Mouse (Mus musculus) midbrain, embryonic 15.5 days (tissue): ENCODE measurements around the gene Zfp683. TPM values are rescaled to one million over a fixed set of nuclear protein-coding genes. Genes with fewer than 3 reads are reported as not detected.

Source experiments
- ATAC-seq: fragments of 200-750 bp; cut with Nextera tagmentation; replicated peaks from 2 replicates; pipeline ENCODE4 v1.8.0; 2017; ENCODE audit warnings: moderate TSS enrichment
- H3K27ac ChIP-seq: fragments of 300-500 bp; sonication (generic); 2 replicates; pipeline ENCODE4 v1.5.1; 2015; ENCODE audit warnings: mild to moderate bottlenecking, inconsistent platforms
- H3K27me3 ChIP-seq: fragments of 300-500 bp; sonication (generic); replicated peaks from 2 replicates; pipeline ENCODE4 v1.6.1; 2015; ENCODE audit warnings: inconsistent platforms
- H3K36me3 ChIP-seq: fragments of 300-500 bp; sonication (generic); replicated peaks from 2 replicates; pipeline ENCODE4 v1.6.1; 2015; ENCODE audit warnings: inconsistent platforms
- H3K4me1 ChIP-seq: fragments of 300-500 bp; sonication (generic); 2 replicates; pipeline ENCODE4 v1.6.1; 2015; ENCODE audit warnings: inconsistent platforms
- H3K4me2 ChIP-seq: fragments of 300-500 bp; sonication (generic); 2 replicates; pipeline ENCODE4 v1.6.1; 2015; ENCODE audit warnings: inconsistent platforms, mild to moderate bottlenecking, moderate library complexity
- H3K4me3 ChIP-seq: fragments of 300-500 bp; sonication (generic); 2 replicates; pipeline ENCODE4 v1.5.1; 2015; ENCODE audit warnings: mild to moderate bottlenecking, inconsistent platforms
- H3K9ac ChIP-seq: fragments of 300-500 bp; sonication (generic); 2 replicates; pipeline ENCODE4 v1.6.1; 2015; ENCODE audit warnings: mild to moderate bottlenecking, inconsistent platforms
- H3K9me3 ChIP-seq: fragments of 300-500 bp; sonication (generic); 2 replicates; pipeline ENCODE4 v1.6.1; 2016; ENCODE audit warnings: inconsistent platforms
- WGBS: fragments of 180-500 bp; shearing (Covaris S2); methylation state at CpG from one replicate; pipeline ENCODE4 v1.1.7; 2015; ENCODE audit warnings: mixed read lengths; 5-methylcytosine and 5-hydroxymethylcytosine counted together
- polyA plus RNA-seq: library from polyadenylated mRNA; unstranded; fragments of >200 nt; fragmentation: Nextera tagmentation; extraction: Ambion mirVana; gene quantifications from 2 replicates; pipeline ENCODE4 v1.2.1, GENCODE M21; 2015

The Zfp683 gene
- polyA plus RNA-seq, 1 experiment from 2014 or later = not detected

GRCm38 (mm10) chr4:134060135-134060865 lies 6.7 kb downstream of the Zfp683 start, which contains the start of gene Crybg2:
TSS of gene Crybg2 (plus strand) at chr4:134060815.
- no peaks in the 10 kb centered on the region for H3K27me3 ChIP-seq
- no peak within 1 kb of the TSS for H3K4me2 ChIP-seq
- no peak within 1 kb of the TSS for H3K27ac ChIP-seq
- H3K9ac ChIP-seq = no peak within 1 kb of the TSS
- H3K9me3 ChIP-seq = no peaks in the 10 kb centered on the region
- H3K4me3 ChIP-seq = no peak within 1 kb of the TSS
- WGBS = 51% methylated on average over 28 of the region's 28 CpGs
- no peak for ATAC-seq
- no peaks in the 10 kb centered on the region for H3K36me3 ChIP-seq
- no peaks in the 10 kb centered on the region for H3K4me1 ChIP-seq

DNA sequence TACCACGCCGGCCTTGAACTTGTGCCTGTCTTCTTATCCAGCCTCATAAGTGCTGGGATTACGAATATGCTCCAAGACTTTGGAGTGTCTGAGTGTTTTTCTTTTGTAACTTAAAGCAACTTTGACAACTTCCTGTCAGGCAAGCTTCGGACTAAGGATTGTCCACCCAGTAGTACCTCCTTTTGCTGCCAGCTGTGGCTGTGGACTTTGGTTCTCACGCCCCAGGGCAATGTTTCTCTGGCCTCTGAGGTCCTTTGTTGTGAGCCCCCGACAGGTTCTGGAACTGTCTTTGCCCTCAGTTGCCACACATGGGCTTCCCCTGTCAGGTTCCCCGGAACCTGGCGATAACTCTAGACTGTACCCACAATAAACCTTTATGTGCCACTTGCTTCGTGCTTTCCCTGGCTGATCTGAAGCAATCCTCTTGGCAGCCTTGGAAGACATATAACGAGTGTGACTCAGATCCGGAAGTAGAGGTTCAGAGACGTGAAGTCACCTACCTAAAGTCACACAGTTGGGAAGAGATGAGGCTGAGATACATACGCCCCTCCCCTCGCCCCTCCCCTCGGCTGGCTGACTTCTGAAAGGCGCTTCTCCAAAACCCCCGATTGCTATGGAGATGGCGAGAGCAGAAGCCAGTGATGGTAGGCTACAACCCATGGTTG lies 7.7 kb downstream of the Zfp683 start:
- no peaks in the 10 kb centered on the region for H3K9me3 ChIP-seq
- H3K36me3 ChIP-seq = no peaks in the 10 kb centered on the region
- 63% methylated on average over 18 of the region's 18 CpGs for WGBS
- H3K9ac ChIP-seq = no peak overlapping the region
- no peaks in the 10 kb centered on the region for H3K27me3 ChIP-seq
- H3K4me3 ChIP-seq = no peak overlapping the region
- no peak overlapping the region for H3K4me2 ChIP-seq
- H3K27ac ChIP-seq = no peak overlapping the region
- no peaks in the 10 kb centered on the region for H3K4me1 ChIP-seq
- ATAC-seq = no peak

DNA sequence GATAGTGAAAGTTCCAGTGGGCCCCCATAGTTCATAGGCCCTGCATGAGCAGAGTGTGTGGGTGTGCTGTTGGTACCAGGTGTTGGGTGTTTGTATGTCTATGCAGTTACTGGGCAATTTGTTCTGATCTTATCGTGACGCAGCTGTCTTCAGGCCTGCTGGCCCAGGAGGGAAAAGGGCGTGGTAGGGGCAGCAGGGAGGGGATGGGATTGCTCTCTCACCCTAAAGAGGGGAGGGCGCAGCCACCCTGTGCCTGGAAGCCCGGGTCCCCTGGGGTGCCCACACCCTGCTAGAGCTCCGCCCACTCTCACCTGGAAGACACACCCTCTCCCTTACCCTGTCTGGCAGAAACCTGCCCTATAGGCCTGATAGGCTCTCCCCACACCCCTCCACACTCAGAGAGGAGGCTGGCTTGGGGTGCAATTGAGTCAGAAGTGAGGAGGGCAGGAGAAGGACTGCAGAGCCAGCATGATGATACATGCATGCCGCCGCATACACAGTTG lies 8.4 kb downstream of the Zfp683 start:
- 62% methylated on average over 8 of the region's 8 CpGs for WGBS
- H3K36me3 ChIP-seq = no peaks in the 10 kb centered on the region
- H3K9ac ChIP-seq = no peak overlapping the region
- no peak overlapping the region for H3K4me2 ChIP-seq
- no peaks in the 10 kb centered on the region for H3K27me3 ChIP-seq
- H3K4me3 ChIP-seq = no peak overlapping the region
- H3K27ac ChIP-seq = no peak overlapping the region
- no peak for ATAC-seq
- H3K9me3 ChIP-seq = no peaks in the 10 kb centered on the region
- H3K4me1 ChIP-seq = no peaks in the 10 kb centered on the region

- no peak overlapping the region for H3K9ac ChIP-seq
- H3K36me3 ChIP-seq = no peaks in the 10 kb centered on the region
- no peak overlapping the region for H3K4me3 ChIP-seq
- 53% methylated on average over 8 of the region's 8 CpGs for WGBS
- H3K27me3 ChIP-seq = no peaks in the 10 kb centered on the region
- H3K9me3 ChIP-seq = no peaks in the 10 kb centered on the region
- H3K27ac ChIP-seq = no peak overlapping the region
- no peak overlapping the region for H3K4me2 ChIP-seq
- ATAC-seq = no peak
- no peaks in the 10 kb centered on the region for H3K4me1 ChIP-seq
Measured at GRCm38 (mm10) chr4:134062561-134062960, 8.9 kb downstream of the Zfp683 start.

DNA sequence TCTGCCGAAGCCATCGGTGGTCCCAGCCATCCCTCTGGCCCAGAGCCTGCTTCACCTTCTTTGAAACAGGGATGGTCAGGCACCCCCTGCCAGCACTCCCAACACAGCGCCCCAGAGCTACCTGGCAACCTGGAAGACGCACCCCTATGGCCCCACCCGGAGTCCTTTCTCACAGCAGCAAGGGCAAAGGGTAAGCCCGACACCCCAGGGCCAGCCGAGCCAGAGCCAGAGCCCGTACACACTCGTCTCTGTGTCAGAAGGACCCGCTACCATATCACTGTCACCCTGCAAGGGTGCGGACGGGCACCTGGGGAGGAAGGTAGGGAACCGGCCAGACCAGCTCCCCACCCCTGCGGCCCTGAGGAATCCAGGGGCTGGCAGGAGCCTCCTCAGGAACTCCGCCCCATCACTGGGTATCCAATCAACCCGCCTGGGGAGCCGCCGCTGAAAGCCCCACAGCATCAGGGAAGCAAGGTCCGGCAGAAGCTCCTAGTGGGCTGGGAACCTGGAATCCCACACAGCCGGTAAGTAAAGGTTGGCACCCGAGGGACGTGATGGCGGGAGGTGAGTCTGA lies 11.9 kb downstream of the Zfp683 start:
- Histone ChIP-seq H3K4me3 (no peak overlapping the region), H3K36me3 (no peaks in the 10 kb centered on the region), H3K27ac (no peak overlapping the region), H3K27me3 (no peaks in the 10 kb centered on the region), H3K9ac (no peak overlapping the region), H3K4me1 (no peaks in the 10 kb centered on the region), H3K4me2 (no peak overlapping the region), H3K9me3 (no peaks in the 10 kb centered on the region)
- WGBS = 20% methylated on average over 23 of the region's 23 CpGs
- no peak for ATAC-seq

DNA sequence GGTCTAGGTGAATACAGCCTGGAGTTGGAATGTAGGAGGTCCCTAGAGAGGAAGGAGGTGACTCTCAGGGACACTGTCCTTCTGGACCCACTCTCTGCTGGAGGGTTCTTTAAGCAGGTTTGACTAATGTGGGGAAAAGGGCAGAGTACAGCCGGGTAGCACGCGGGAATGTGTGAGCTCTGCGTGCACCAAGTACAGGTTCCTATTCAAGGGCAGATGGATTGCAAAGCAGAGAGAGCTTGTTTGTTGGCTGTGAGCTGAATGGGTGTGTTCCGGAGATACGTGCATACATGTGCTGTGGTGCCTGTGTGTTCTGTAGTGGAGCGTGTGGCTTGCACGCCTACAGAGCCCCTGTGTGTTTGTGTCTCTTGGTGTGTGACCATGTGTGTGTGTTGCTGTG lies 13.7 kb downstream of the Zfp683 start:
- Histone ChIP-seq H3K36me3 (no peaks in the 10 kb centered on the region), H3K27me3 (no peaks in the 10 kb centered on the region), H3K9ac (no peak overlapping the region), H3K4me3 (no peak overlapping the region), H3K4me2 (no peak overlapping the region), H3K4me1 (no peaks in the 10 kb centered on the region), H3K27ac (no peak overlapping the region), H3K9me3 (no peaks in the 10 kb centered on the region)
- 95% methylated on average over 8 of the region's 8 CpGs for WGBS
- ATAC-seq = no peak

DNA sequence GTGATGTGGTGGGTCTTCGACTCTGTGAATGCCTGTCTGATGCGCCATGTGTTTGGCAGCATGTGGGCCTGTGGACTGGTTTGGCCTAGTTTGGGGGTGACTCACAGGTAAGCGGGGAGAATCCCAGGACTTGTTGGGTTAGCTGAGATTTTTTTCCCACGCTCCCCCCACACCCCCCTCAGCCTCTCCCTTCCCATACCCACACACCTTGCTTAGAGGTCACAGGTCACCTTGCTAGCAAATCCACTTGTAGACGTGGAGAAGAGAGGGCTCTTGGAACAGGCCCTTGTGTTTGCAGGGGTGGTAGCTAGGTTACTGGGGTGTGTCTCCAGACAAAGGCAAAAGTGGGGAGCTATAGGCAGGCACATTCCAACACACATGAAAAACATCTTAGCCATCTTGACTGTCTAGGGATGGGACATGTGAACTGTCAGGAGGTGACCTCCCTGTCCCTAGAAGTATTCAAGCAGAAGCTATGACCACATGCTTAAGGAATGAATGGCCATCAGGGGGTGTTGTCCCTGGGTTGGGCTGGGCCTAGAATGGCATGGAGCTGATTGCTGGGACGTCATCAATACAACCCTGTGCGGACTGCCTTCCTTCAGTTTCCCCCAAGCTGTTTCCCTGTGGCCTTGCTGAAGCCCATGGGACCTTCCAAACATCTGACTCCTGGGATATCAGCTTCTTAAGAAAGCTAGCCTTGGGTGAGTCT lies 14.4 kb downstream of the Zfp683 start:
- H3K4me1 ChIP-seq = no peaks in the 10 kb centered on the region
- H3K36me3 ChIP-seq = no peaks in the 10 kb centered on the region
- no peak overlapping the region for H3K4me3 ChIP-seq
- H3K4me2 ChIP-seq = no peak overlapping the region
- no peak for ATAC-seq
- H3K27ac ChIP-seq = no peak overlapping the region
- H3K9me3 ChIP-seq = no peaks in the 10 kb centered on the region
- 79% methylated on average over 7 of the region's 7 CpGs for WGBS
- no peaks in the 10 kb centered on the region for H3K27me3 ChIP-seq
- H3K9ac ChIP-seq = no peak overlapping the region

DNA sequence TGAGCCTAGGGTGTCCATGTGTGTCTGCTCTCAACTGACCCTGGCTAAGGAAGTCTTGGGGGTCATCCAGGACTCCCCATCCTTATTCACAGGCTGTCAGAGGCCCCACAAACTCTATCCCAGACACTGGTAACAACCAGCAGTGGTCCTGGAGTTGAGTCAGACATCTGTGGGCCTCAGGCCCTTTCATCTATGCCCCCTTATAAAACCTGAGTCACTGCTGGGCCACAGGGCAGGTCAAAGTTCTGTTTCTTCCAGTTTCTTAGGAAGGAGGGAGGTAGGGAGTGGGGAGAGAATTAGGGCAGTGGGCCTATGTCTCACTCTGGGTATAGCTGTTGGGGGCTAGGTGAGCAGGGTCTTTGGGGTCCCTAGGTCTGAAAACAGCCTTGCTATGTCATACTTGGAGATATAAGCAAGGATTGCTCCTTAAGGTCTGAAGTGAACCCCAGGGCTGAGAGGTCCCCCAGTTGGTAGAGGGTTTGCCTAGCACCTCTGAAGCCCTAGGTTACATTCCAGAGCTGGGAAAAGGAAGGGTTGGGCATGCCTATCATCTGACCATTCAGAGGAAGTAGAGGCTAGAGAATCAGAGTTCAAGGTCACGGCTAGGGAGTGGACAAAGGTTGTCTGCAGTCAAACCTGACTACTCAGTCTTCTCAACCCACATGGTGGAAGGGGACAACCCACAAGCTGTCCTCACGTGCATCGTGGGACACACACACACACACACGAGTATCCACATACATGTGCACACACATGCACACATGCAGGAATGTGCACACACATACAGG lies 15.3 kb downstream of the Zfp683 start:
- Histone ChIP-seq H3K27ac (no peak overlapping the region), H3K4me2 (no peak overlapping the region), H3K36me3 (no peaks in the 10 kb centered on the region), H3K4me1 (no peaks in the 10 kb centered on the region), H3K27me3 (no peaks in the 10 kb centered on the region), H3K4me3 (no peak overlapping the region), H3K9me3 (no peaks in the 10 kb centered on the region), H3K9ac (no peak overlapping the region)
- 91% methylated on average over 4 of the region's 4 CpGs for WGBS
- ATAC-seq = no peak

DNA sequence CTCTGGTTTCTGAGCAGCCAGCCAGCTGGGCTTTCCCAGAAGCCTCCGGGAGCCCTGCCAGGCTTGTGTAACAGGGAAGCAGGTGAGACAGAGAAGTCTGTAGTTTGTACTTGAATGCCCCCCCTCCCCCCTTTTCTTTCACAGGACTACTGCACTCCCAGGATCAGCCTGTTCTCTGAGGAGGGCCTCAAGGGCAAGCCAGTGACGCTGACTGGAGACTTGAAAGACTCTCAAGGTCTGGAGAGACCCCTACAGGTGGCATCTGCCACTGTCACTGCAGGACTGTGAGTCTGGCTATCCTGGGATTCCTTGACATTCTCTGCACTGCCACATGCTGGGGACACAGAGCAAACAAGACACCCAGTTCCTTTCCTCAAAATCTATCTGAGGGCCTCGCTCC lies 25.1 kb downstream of the Zfp683 start:
- 13% methylated on average over 3 of the region's 3 CpGs for WGBS
- no peak overlapping the region for H3K4me3 ChIP-seq
- H3K9me3 ChIP-seq = no peaks in the 10 kb centered on the region
- H3K9ac ChIP-seq = no peak overlapping the region
- no peak for ATAC-seq
- no peaks in the 10 kb centered on the region for H3K36me3 ChIP-seq
- H3K4me2 ChIP-seq = no peak overlapping the region
- H3K27me3 ChIP-seq = peaks cover 25% of the 10 kb centered on the region
- no peak overlapping the region for H3K27ac ChIP-seq
- H3K4me1 ChIP-seq = peaks cover 13% of the 10 kb centered on the region; the same call in 1 of the 2 replicates

- H3K27me3 ChIP-seq = peaks cover 25% of the 10 kb centered on the region
- H3K9ac ChIP-seq = no peak overlapping the region
- WGBS = 81% methylated on average over 4 of the region's 4 CpGs
- H3K9me3 ChIP-seq = no peaks in the 10 kb centered on the region
- ATAC-seq = no peak
- no peaks in the 10 kb centered on the region for H3K36me3 ChIP-seq
- no peak overlapping the region for H3K4me3 ChIP-seq
- no peak overlapping the region for H3K27ac ChIP-seq
- H3K4me2 ChIP-seq = no peak overlapping the region
- H3K4me1 ChIP-seq = peaks cover 13% of the 10 kb centered on the region; the same call in 1 of the 2 replicates
Measured at GRCm38 (mm10) chr4:134080674-134081073, 27.0 kb downstream of the Zfp683 start.

GRCm38 (mm10) chr4:134081730-134082386 lies 28.2 kb downstream of the Zfp683 start:
- ATAC-seq = peak; percentile 87
- WGBS = under 1% methylated on average over 41 of the region's 41 CpGs

More at GRCm38 (mm10) chr4:134081730-134082386, 28.2 kb downstream of the Zfp683 start:
- no peaks in the 10 kb centered on the region for H3K36me3 ChIP-seq
- H3K4me3 ChIP-seq = peak overlapping the region; percentile 53
- H3K9me3 ChIP-seq = no peaks in the 10 kb centered on the region
- no peak overlapping the region for H3K27ac ChIP-seq
- H3K9ac ChIP-seq = peak overlapping the region; percentile 47
- peaks cover 13% of the 10 kb centered on the region; the same call in 1 of the 2 replicates for H3K4me1 ChIP-seq
- H3K4me2 ChIP-seq = peak overlapping the region; percentile 92
- peaks cover 25% of the 10 kb centered on the region for H3K27me3 ChIP-seq
